Mouse (Mus musculus): ENCODE results near the gene Cd79a. TPM values are rescaled to one million over a fixed set of nuclear protein-coding genes. Genes with fewer than 3 reads are reported as not detected.
"Not testable (repeated sequence)": the region's sequence is repeated elsewhere in the genome, so short reads cannot be mapped to it uniquely, and the experiment has no call there.

The Cd79a gene
- total and polyA plus RNA-seq, 3 experiments = 51.8 to 422 (median 75.2) TPM

DNA sequence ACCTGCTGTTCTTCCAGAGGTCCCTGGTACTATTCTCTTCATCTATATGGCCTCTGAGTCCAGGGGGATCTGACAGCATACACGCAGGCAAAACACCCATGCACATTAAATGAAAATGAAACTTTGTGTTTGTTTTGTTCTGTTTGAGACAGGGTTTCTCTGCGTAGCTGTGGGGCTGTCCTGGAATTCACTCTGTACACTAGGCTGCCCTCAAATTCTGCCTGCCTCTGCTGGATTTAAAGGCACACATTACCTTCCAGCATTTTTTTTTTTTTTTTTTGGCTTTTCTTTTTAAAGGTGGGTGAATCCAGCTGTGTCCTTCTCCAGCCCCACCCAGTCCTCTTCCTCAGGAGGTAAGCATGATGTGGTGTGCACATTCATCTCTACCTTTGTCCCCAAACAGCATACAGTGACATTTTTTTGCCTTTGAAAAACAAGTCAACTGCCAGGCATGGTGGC, 5.0 kb upstream of the Cd79a start:
- H3K27ac ChIP-seq (ENCODE audit: insufficient read depth, low read depth) = peak overlapping the region; percentile 38; the same call in 1 of the 2 replicates
- dilution Hi-C loops (cut with MboI; ENCODE audit: extremely low pct_ligation_motif_present, extremely low pct_unique_long_range_greater_than_20kb, low sequenced_read_pairs) = no loop called here
- in situ Hi-C loops (cut with MboI; ENCODE audit: low pct_ligation_motif_present, low pct_unique_long_range_greater_than_20kb, low sequenced_read_pairs) = no loop called here

DNA sequence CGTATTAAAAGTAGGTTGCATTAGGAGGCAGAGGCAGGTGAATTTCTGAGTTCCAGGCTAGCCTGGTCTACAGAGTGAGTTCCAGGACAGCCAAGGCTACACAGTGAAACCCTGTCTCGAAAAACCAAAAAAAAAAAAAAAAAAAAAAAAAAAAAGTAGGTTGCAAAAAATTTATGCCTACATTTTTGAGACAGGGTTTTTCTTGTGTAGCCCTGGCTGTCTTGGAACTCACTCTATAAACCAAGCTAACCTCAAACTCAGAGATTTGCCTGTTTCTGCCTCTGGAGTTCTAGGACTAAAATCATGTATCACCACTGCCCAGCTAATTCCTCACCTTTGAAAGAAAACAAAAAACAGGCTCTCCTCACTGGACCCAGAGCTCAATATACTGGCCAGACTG, 1.4 kb upstream of the Cd79a start:
- DNase-seq (ENCODE audit: extremely low read depth); H3K4me3 ChIP-seq (replicated peaks in 1 of 3; ENCODE audit: low read depth in 2 of 3, low read length in 2 of 3, poor library complexity in 1 of 3); in situ Hi-C loops (cut with MboI; ENCODE audit: low pct_ligation_motif_present, low pct_unique_long_range_greater_than_20kb, low sequenced_read_pairs); H3K9me3 ChIP-seq (replicated peaks; ENCODE audit: low read length); H3K27me3 ChIP-seq (replicated peaks); H3K9ac ChIP-seq (ENCODE audit: insufficient read depth, low read depth); H3K4me2 ChIP-seq (ENCODE audit: insufficient read depth, low read depth, poor library complexity, severe bottlenecking); dilution Hi-C loops (cut with MboI; ENCODE audit: extremely low pct_ligation_motif_present, extremely low pct_unique_long_range_greater_than_20kb, low sequenced_read_pairs): not testable (repeated sequence)
- Histone ChIP-seq H3K79me2 (replicated peaks; ENCODE audit: control insufficient read depth, extremely low read depth, insufficient read depth, poor library complexity, severe bottlenecking) (peaks cover 12% of the 10 kb centered on the region), H3K27ac (ENCODE audit: insufficient read depth, low read depth) (peak overlapping the region; percentile 82), H3K4me1 (ENCODE audit: control insufficient read depth in 1 of 2, insufficient read depth in 2 of 2) (peaks cover 13 to 64% of the 10 kb centered on the region in 2 experiments), H3K36me3 (replicated peaks in 1 of 2; ENCODE audit: control insufficient read depth in 1 of 2, insufficient read depth in 1 of 2, low read length in 1 of 2) (peaks cover 15 to 23% of the 10 kb centered on the region in 2 experiments)
- TF ChIP-seq ZNF384 (IDR thresholded peaks at IDR 0.05; ENCODE audit: low read depth, low read length) = peak; percentile 59

More for the DNA sequence above, 5.0 kb upstream of the Cd79a start:
- Histone ChIP-seq H3K9me3 (replicated peaks; ENCODE audit: low read length) (peaks cover 4% of the 10 kb centered on the region), H3K79me2 (replicated peaks; ENCODE audit: control insufficient read depth, extremely low read depth, insufficient read depth, poor library complexity, severe bottlenecking) (peaks cover 14% of the 10 kb centered on the region), H3K9ac (ENCODE audit: insufficient read depth, low read depth) (no peak overlapping the region), H3K36me3 (replicated peaks in 1 of 2; ENCODE audit: control insufficient read depth in 1 of 2, insufficient read depth in 1 of 2, low read length in 1 of 2) (peaks cover 33 to 41% of the 10 kb centered on the region in 2 experiments), H3K4me1 (ENCODE audit: control insufficient read depth in 1 of 2, insufficient read depth in 2 of 2) (peaks cover 9 to 88% of the 10 kb centered on the region in 2 experiments), H3K4me2 (ENCODE audit: insufficient read depth, low read depth, poor library complexity, severe bottlenecking) (0 out of 2 replicates have a peak overlapping the region, but pooled peaks have one; percentile 7), H3K4me3 (replicated peaks in 1 of 3; ENCODE audit: low read depth in 2 of 3, low read length in 2 of 3, poor library complexity in 1 of 3) (no peak overlapping the region), H3K27me3 (replicated peaks) (no peaks in the 10 kb centered on the region)
- DNase-seq (ENCODE audit: extremely low read depth) = no peak
- TF ChIP-seq ZNF384 (IDR thresholded peaks at IDR 0.05; ENCODE audit: low read depth, low read length) = peak; percentile 42; the same call in 1 of the 2 replicates
- no peak for TF ChIP-seq POLR2AphosphoS2 (IDR thresholded peaks at IDR 0.05; ENCODE audit: low read depth, low read length)

DNA sequence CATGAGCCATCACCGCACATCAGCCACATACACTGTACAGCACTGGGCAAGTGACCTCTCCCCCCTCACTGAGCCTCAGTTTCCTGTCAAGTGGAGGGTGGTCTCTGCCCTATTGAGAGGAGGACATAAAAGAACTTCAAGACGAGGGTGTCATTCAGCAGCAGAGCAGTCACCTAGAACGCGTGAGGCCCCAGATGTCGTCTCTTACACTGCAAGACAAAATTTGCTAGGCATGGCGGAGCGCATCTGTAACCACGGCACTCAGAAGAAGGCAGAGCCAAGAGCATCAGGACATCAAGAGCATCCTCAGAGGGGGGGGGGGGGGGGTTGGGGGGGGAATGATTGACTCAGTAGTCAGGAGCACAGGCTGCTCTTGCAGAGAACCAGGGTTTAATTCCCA, 912 bp upstream of the Cd79a start:
- Histone ChIP-seq H3K4me3 (replicated peaks in 1 of 3; ENCODE audit: low read depth in 2 of 3, low read length in 2 of 3, poor library complexity in 1 of 3) (no peak overlapping the region), H3K9me3 (replicated peaks; ENCODE audit: low read length) (peaks cover 4% of the 10 kb centered on the region), H3K27ac (ENCODE audit: insufficient read depth, low read depth) (peak overlapping the region; percentile 82), H3K9ac (ENCODE audit: insufficient read depth, low read depth) (no peak overlapping the region), H3K79me2 (replicated peaks; ENCODE audit: control insufficient read depth, extremely low read depth, insufficient read depth, poor library complexity, severe bottlenecking) (peaks cover 12% of the 10 kb centered on the region), H3K36me3 (replicated peaks in 1 of 2; ENCODE audit: control insufficient read depth in 1 of 2, insufficient read depth in 1 of 2, low read length in 1 of 2) (peaks cover 16 to 26% of the 10 kb centered on the region in 2 experiments), H3K27me3 (replicated peaks) (no peaks in the 10 kb centered on the region), H3K4me2 (ENCODE audit: insufficient read depth, low read depth, poor library complexity, severe bottlenecking) (peak overlapping the region; percentile 5; the same call in 1 of the 2 replicates), H3K4me1 (ENCODE audit: control insufficient read depth in 1 of 2, insufficient read depth in 2 of 2) (peaks cover 14 to 64% of the 10 kb centered on the region in 2 experiments)
- DNase-seq (ENCODE audit: extremely low read depth) = peak; percentile 70
- TF ChIP-seq SIN3A (IDR thresholded peaks at IDR 0.05; ENCODE audit: low read length) = no peak
- TF ChIP-seq JUN (IDR thresholded peaks at IDR 0.05; ENCODE audit: insufficient read depth, low read depth, low read length) = no peak
- no peak for TF ChIP-seq TBP (conservative IDR thresholded peaks at IDR 0.05; ENCODE audit: low read depth, low read length)
- TF ChIP-seq CHD1 (IDR thresholded peaks at IDR 0.05; ENCODE audit: low read depth, low read length) = no peak
- no peak for TF ChIP-seq ZNF384 (IDR thresholded peaks at IDR 0.05; ENCODE audit: low read depth, low read length)
- TF ChIP-seq ZMIZ1 (IDR thresholded peaks at IDR 0.05; ENCODE audit: low read depth, low read length) = no peak
- no peak for TF ChIP-seq ZKSCAN1 (IDR thresholded peaks at IDR 0.05; ENCODE audit: borderline replicate concordance, low read depth, low read length)
- TF ChIP-seq USF1 (IDR thresholded peaks at IDR 0.05; ENCODE audit: low read depth, low read length) = no peak
- TF ChIP-seq ZC3H11A (IDR thresholded peaks at IDR 0.05; ENCODE audit: low read depth, low read length) = no peak
- no peak for TF ChIP-seq UBTF (IDR thresholded peaks at IDR 0.05; ENCODE audit: low read depth, low read length)
- TF ChIP-seq NRF1 (IDR thresholded peaks at IDR 0.05; ENCODE audit: low read depth, low read length) = no peak
- no peak for TF ChIP-seq PAX5 (IDR thresholded peaks at IDR 0.05; ENCODE audit: low read length)
- no peak for TF ChIP-seq MAZ (IDR thresholded peaks at IDR 0.05; ENCODE audit: low read depth, low read length)
- no peak for TF ChIP-seq POLR2AphosphoS2 (IDR thresholded peaks at IDR 0.05; ENCODE audit: low read depth, low read length)
- TF ChIP-seq MXI1 (IDR thresholded peaks at IDR 0.05; ENCODE audit: low read depth, low read length) = no peak
- no peak for TF ChIP-seq TCF12 (IDR thresholded peaks at IDR 0.05; ENCODE audit: low read depth, low read length)
- TF ChIP-seq CHD2 (IDR thresholded peaks at IDR 0.05; ENCODE audit: low read length) = no peak
- no peak for TF ChIP-seq CTCF (conservative IDR thresholded peaks at IDR 0.05 in 1 of 2, IDR thresholded peaks at IDR 0.05 in 1 of 2; ENCODE audit: low read depth in 2 of 2, low read length in 2 of 2)
- TF ChIP-seq BHLHE40 (IDR thresholded peaks at IDR 0.05; ENCODE audit: low read depth, low read length) = no peak
- no peak for TF ChIP-seq KAT2A (IDR thresholded peaks at IDR 0.05; ENCODE audit: insufficient replicate concordance, low read length)
- dilution Hi-C loops (cut with MboI; ENCODE audit: extremely low pct_ligation_motif_present, extremely low pct_unique_long_range_greater_than_20kb, low sequenced_read_pairs) = no loop called here
- in situ Hi-C loops (cut with MboI; ENCODE audit: low pct_ligation_motif_present, low pct_unique_long_range_greater_than_20kb, low sequenced_read_pairs) = no loop called here

All from CH12.LX (cell line).